Mouse (Mus musculus): ENCODE data around the gene Gng8.

Gng8 gene

DNA sequence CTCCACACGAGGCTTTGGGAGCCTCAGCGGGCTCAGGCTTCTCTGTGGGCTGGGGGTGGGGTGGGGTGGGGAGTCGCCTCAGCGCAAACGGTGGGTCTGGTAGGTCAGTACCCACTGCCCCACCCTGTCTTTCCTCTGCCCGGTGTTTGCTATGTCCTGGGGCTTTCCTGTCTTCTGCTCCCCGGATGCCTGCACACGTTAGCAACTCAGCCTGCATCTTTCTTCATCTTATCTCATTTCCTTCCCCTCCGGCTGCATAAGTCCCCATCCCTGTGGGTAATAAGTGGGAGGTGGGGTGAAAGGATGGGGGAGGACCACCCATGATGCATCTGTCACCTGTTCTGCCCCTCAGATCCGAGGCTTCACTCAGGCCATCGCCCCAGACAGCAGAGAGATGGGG is 16.8 kb downstream of the Gng8 start:
- no peak for DNase-seq (ENCODE audit: extremely low spot score)

DNA sequence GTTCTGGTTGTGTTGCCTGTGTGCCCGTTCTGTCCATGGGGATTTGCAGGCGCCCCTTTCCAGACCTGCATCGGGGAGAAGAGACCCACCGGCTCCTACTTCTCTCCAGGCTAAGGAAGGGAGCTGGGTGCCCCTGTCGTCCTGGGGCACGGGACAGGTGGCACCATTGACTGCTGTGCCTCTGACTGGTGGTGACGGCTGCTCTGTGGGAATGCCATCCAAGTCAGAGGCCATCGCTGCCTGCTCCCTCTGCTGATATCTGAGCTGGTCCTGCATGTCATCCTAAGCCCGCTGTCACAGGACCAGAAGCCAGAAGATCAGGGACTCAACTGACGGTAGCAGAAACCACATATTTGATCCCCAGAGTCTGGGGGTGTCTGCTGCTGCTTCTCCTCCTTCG is 17.3 kb downstream of the Gng8 start:
- no peak for DNase-seq (ENCODE audit: extremely low spot score)

DNA sequence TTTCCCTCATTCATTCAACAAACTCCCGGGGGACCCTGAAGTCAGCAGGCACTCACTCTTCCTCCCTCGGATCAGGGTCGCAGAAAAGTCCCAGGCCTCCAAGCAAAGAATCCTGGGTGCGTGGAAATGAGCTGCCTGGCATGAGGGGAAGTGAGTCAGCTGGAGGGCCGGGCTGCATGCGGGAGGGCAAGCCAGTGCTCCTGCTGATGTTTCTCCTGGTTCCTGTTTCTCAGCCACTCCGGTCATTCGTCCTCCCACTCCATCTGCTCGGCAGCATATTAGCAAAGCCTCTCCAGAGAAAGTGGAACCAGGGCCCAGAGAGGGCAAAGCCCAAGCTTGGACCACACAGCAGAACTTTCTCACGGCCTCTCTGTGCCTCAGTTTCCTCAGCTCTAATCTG is 18.3 kb downstream of the Gng8 start:
- no peak for DNase-seq (ENCODE audit: extremely low spot score)

DNA sequence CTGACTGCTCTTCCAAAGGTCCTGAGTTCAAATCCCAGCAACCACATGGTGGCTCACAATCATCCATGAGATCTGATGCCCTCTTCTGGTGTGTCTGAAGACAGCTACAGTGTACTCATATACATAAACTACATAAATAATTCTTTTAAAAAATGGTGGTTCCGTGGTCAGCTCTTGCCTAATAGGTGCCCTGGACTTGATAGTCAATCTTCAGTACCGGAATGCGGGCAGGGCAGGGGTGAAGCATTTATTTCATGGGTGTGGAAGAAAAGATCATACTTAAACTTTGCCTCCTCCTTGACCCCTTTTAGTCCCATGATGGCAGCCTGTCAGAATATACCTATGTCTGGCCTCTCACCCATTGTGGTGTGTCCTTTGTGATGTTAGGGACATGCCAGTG is 20.3 kb downstream of the Gng8 start:
- no peak for DNase-seq (ENCODE audit: extremely low spot score)

DNA sequence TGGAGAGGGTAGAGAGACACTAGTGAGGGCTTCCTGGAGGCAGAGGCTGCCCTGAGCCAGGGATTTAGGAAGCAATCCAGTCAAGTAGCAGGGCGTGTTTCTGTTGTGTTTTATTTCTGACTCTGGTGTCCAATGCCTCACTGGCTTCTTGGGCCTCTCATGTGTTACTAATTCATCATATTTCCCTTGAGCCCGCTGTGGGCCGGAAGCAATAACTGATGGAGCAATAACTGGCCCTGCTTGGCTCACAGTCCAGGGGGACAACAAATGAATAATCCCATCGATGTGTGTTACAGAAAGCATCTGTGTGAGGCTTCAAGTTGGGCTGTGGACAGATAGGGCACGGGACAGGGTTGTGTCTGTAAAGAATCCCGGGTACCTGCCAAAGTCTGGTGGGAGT is 20.8 kb downstream of the Gng8 start:
- DNase-seq (ENCODE audit: extremely low spot score) = no peak

DNA sequence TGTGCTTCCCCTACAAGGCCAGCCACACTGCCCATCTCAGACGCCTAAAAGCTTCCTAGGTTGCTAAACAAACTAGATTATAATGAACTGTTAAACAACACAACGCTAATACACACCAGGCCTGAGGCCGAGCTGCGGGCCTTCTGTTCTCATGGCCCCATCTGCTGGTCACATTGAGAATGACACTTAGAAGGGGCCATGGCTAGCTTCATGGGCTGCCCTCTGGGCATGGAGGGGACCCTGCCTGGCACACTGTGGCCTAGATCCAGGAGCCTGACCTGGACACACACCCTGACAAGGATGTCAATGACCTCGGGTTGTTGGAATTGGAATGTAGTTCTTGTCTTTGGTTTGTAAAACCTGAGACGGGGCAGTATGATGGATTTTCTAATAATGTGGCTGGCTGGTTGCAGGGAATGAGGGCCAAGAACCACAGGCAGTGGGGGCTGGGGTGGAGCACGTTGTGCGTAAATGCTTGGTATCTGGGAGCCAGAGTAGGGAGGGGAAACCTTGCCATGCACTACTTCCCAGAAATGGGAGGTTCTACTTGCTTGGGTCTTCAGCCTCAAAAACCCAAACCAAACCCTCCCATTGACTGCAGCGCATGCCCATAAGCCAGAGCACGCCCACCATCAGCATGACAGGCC is 22.3 kb downstream of the Gng8 start:
- peak; percentile 78 for DNase-seq (ENCODE audit: extremely low spot score)

DNA sequence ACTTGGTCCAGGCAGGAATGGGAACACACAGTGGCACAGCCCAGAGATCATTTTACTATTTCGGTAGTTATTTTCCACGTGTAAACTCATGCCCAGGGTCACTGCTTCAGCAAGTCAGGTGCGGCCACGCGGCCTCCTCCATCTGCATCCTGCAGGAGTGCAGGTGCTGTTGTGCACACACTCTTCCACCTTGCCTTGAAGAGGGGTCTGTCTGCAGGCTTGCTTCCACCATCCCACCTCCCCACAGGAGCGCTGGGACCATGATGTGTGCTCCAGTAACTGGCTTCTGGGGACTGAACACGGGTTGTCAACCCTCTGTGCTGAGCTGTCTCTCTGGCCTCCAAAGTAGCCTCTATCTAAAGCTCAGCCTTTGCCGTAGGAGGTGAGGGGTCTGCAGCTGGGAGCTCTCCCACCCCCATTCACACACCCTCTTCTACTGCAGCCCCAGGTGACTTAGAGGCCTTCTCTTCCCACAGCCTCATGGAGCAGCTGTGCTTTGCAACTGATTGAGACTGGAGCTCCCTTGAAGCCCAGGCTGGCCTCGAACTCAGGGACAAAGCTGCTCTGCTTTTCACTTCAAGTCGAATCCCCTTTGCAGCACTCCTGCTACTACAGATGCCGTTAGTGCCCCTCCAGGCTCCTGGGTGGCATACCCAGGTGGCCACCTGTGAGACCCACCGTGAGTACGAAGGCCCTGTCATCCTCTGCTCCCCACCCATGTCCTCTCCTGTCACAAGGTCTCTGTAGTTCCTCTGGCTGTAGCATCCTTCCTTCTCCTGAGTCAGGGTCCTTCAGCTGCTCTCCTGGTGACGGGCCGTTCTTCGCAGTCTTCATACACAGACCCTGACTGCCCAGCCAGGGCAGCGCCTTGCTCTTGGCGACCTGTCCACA is 23.1 kb downstream of the Gng8 start:
- DNase-seq (ENCODE audit: extremely low spot score) = no peak

DNA sequence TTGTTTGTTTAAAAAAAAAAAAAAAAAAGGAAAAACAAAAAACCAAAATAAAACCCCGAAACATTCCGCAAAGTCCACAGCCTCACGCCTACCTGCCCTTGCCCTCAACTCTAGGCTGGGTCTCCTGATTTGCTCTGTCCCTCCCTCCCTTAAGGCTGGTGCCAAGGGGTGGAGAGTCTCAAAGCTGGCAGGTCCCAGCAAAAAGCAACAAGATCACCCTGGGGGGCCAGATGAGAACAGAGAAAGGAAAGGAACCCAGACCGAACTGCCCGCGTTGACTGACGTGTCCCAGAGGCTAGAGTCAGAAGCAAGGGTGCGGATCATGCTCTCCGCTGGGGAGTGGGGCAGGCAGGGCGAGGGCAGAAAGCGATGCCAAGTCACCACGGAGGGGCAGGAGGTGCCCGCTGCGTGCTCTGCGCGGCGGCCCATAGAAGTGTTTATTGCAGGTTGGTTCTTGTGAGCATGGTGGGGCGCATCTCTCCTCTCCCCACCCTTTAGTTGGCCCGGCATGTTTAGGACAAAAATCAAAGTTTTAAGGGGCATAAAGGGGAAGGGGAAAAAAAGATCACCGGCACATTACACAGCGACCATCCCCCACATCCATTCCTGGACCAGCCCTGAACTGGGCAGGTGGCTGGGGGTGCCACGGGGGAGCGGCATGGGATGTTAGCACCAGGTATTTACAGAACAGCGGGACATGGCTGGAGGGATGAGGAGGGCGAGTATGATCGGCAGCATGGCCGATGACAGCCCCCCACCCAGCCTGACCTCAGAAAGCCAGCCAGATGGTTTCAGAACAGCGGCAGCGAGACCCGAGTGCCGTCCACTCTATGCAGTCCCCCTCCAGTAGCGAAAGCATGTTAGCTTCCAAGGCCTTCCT is 24.1 kb downstream of the Gng8 start:
- no peak for DNase-seq (ENCODE audit: extremely low spot score)

DNA sequence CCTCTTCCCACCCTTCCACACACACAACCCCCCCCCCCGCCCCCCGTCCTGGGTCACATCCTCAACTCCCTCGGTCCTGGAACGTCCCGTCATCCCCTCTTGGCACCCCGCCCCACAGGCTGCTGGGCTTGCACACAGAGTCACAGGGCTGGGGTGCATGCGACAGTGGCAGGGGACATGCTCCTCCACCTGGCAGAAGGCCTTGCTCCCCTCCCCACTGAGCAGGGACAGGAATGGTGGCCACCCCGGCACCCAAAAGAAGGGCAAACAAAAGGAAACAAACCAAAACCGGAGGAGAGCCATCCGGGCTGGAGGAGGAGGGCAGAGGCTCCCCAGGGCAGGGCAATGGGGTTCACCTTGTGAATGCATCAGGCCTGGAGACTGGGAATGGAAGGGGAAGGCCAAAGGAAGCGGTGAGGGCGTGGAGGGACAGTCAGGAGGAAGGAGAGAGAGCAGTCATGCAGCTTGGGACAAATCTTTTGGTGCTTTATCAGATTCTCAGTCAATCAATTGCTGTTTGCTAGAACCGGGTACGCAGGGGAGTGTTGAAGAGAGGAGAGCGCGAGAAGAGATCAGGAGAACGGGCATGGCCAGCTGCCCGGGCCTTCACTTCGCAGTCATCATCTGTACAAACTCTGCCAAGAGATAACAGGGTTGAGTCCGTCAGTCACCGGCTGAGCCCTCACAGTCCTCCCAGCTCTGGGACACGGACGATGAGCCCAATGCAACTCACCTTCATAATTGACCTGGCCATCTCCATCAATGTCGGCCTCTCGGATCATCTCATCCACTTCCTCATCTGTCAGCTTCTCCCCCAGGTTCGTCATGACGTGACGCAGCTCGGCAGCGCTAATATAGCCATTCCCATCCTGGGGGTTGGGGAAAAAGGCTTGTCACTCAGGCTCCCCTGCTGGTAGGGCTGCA is 25.0 kb downstream of the Gng8 start:
- no peak for DNase-seq (ENCODE audit: extremely low spot score)

DNA sequence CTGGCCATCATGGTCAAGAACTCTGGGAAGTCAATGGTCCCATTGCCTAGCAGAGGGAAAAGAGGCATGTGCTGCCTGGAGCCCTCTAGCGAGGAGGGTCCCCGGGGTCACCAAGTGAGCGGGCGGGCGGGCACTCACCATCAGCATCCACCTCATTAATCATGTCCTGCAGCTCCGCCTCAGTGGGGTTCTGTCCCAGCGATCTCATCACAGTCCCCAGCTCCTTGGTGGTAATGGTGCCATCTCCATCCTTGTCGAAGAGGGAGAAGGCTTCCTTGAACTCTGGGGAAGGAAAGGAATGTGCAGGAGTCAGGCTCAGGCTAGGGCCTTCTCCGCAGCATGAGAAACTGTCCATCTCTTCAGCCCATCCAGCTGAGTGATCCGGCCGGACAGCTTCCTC is 25.9 kb downstream of the Gng8 start:
- DNase-seq (ENCODE audit: extremely low spot score) = no peak

DNA sequence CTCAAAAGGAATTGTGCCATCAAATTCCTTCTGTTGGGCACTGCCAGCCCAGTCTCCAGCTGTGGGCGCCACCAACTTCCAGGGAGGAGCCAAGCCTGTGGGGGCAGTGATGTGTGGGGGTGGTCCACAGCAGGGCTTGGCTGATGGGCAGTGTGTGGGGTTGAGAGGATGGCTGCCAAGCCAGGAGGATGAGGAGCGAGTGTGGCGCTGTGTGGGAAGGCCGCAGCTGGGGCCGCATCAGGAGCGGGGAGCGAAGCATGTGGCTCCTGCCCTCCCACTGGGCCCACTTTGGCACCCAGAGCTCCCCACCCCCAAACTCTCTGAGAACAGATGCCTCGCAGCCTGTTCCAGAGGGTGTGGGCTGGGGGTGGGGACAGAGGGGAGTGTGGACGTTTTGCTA is 26.4 kb downstream of the Gng8 start:
- no peak for DNase-seq (ENCODE audit: extremely low spot score)

DNA sequence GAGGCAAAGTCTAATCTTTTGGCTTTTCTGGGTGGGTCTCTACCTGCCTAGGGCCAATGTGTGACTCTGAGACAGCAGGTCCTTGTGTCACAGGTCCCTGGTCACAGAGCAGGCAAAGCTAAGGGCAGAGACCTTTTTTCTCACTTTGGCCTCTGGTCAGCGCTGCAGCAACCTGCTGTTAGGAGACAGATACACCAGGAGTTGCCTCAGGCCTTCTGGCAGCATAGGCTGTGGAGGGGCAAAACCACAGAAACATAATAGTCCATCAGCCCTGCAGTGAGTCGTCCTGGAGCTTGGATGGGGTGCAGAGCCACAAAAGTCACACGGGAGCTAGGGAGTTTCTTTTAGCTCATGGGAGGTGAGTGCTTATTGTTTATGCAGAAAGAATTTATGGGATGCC is 27.1 kb downstream of the Gng8 start:
- DNase-seq (ENCODE audit: extremely low spot score) = no peak

DNA sequence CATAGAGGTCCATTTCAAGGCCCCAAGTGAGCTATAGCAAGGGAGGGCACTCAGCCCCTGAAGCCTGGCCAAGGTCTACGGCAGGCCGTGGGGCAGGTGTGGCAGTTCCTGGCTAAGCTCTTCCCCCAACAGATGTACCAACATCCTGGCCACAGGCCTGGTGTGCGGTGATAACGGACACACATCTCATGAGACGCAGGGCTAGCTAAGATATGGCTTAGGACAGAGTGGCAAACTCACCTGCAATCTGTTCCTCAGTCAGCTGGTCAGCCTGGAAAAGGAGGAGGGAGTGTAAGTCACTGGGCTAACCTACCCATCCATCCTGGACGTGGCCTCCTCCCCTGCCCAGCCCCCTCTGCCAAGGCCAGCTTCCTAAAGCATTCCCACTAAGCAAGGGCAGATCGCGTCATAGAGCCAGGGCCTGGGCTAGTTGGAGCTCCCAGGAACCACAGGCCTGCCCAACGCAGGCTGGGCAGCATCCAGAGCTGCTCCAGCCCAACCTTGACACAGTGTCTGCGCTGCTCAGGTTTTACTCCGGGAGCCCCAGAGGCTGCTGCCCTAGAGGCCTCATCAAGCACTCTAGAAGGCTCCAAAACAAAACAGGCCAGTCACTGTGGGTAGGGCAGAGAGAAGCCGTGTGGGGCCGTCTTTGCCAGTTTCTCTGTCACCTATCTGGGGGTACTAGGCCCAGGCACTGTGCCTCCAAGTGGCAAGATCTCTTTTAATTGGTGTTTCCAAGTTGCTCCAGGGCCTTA is 28.0 kb downstream of the Gng8 start:
- no peak for DNase-seq (ENCODE audit: extremely low spot score)

DNA sequence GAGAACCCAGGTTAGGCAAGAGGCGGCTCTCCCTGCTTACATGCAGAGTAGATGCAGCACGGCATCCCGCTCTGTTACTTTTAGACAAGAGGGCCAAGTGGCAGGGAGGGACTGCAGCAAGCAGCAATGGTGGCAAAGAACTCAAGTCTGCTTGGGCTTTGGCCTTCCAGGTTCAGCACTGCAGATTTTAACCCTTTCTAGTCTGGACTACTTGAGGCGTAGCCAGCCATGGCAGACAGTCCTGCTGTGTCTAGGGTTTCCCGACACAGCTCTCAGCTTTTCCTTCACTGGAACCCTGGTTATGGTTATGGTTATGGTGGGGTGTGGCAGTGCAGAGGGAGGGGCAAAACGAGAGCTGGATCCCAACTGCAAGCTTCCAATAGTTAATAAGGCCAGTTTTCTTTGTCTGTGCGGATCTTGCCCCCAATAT is 28.6 kb downstream of the Gng8 start:
- no peak for DNase-seq (ENCODE audit: extremely low spot score)

DNA sequence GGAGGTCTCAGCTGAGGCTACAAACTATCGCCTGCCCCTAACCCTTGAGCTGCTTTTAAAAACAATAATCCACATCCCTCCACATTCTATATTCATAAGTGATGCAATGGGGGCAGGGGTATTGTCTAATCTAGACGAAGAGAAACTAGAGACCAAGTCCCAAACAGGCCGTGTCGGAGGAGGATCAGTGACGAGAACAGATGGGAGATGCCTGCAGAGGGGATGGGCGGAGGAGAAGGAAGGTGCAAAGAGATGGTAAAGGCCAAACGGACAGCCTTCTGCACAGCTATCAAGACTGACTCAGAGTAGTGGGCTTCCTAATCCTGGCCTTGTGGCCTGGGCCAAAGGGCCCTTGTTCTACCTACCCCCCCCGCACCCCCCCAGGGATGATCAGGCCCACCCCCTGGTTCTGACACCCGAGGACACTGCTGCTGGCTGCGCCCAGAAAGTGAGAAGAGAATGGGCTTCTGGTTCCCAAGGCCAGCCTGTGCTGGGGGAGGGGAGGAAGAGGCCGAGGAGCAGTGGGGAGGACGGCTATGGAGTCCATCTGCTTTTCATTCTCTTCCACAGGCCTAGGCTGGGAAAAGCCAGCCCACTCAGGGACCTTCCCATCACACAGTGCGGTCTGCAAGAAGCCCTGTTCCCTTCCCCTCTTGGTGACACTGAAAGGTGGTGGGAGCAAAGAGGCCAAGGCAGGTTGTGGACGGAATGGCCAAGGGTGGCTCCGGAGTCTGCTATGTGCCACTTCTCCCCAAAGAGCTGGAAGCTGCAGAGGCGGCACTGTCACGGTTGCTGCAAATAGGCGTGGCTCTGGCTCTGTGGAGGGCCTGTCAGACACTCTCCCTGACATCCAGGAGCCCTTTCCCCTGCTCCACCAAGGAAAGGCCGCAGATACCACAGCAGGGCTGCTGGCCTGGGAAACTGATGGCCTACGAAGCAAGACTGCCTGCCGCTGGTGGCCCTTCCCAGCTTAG is 29.5 kb downstream of the Gng8 start:
- no peak for DNase-seq (ENCODE audit: extremely low spot score)

DNA sequence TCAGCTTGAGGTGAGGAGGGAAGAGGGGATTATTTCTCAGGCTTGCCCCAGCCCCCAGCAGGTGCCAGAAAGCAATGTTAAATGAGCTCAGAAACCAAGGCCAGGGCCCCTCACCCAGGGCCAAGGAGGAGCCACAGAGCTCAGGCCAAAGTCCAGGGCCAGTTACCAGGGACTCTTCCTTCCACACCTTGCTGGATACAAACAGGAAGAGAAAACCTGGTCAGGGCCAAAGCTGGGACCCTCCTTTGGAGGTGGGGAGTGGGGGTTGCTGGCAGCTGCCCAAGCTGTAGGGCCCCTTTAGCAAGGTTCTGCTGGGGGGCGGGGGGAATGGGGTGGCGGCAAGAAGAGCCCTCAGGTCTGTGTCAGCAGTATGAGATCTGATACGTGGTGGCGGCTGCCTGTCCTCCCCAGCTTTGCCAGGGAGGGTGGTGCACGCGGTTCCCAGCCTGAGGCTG is 30.3 kb downstream of the Gng8 start:
- no peak for DNase-seq (ENCODE audit: extremely low spot score)

DNA sequence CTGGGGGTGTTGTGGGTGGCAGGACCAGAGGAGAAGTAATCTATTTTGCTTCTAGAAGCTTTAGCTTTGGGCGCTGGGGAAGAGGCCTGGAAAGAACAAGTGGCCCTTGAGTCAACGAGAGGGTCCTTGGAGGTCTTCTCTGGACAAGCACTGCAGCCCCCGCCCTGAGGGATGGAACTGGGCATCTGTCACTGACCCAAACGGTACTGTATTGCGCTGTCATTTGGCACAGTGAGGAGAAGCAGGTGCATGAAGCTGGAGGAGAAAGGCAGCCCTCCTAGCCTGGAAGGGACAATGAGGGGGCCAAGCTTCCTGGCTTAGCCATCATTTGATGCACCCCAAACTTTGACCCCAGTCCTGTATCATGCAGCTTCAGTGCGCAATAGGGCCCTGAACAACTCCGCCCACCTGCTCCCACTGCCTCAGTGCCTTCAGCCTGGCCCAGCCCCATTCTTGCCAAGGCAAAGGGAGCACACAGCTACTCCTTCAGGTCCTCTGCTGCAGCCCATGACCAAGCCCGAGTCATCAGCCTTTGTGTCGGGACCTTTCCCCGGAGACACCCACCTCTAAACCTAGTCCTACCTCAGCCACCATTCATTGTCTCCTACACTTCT is 30.9 kb downstream of the Gng8 start:
- DNase-seq (ENCODE audit: extremely low spot score) = no peak

DNA sequence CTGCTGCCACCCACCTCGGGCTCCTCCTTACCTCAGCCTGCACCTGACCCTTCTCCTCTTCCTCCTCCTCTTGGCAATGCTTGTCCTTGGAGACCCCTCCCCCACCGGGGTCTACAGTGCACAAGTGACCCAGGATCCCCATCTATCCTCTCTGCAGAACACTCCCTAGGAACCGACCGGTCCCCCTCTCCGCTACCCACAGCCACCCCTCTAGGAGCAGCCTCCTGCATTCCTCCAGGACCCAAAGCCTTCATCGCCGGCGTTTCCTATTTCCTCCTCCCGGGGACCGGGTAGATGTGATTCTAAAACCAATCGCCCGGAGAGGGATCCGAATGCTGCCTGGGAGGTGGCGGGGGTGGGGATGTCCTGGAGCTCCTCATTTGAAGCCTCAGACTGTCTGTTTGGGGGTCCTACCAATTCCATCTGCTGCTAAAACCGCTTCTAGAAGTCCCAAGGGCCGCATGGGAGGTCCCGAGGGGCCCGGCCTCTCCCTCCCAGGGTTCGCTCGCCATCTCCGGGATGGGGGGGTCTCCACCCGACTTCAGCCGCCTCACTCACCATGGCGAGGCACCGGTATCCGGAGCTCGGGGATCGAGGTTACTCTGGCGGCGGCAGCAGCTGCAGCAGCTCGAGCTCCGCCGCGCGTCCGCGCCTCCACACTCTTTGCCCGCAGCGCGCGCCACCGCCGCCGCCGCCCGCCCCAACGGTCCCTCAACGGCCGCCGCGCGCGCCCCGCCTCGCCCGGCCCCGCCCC is 31.9 kb downstream of the Gng8 start:
- DNase-seq (ENCODE audit: extremely low spot score) = no peak

Data from embryo, embryonic 9.5 days (tissue).